Mouse (Mus musculus) kidney, adult 8-10 months (tissue): Measurements from ENCODE around the gene Gfra1.
A peak's percentile ranks its signal among the peaks of the same experiment; 100 is the strongest.

Source experiments
- DNase-seq, 2 experiments: peaks; one replicate each; pipeline ENCODE4 v3.0.0; 2022

Gfra1 gene

DNA sequence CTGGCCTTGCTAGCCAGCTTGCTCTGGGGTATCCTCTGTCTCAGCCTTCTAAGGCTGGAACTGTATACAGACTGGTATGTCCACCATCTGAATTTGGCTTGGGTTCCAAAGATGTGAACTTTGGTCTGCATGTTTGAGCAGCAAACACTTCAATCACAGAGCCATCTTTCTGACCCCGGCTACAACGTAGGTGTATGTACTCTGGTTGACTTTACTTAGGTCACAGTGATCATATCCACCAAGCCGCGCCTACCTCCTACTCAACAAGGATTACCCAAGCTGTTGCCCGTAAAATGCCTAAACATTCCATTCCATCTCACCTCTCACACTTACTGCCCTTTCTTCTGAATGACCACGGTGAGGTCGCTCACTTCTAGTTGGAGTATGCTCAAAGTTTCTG, 14.5 kb downstream of the Gfra1 start:
- no peak for DNase-seq

DNA sequence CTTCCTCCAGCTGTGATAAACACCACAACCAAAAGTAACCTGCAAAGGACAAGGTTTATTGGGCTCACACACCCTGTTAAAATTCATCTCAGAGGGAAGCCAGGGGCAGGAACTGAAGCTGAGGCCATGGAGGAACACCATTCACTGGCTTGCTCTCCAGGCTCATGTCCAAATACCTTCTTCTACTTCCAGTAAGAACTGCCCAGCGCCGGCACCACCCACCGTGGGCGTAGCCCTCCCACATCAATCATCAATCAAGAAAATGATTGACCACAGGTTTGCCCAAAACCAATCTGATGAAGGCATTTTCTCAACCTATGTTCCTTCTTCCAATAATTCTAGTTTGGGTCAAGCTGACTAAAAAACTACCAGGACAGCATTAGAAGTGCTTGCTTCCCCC, 16.9 kb downstream of the Gfra1 start:
- DNase-seq, result peak; percentile 50 to 58

- DNase-seq, result no peak
Measured at GRCm38 (mm10) chr19:58437441-58438071, 18.2 kb downstream of the Gfra1 start.

- no peak for DNase-seq
Measured at GRCm38 (mm10) chr19:58436874-58437273, 18.8 kb downstream of the Gfra1 start.

DNA sequence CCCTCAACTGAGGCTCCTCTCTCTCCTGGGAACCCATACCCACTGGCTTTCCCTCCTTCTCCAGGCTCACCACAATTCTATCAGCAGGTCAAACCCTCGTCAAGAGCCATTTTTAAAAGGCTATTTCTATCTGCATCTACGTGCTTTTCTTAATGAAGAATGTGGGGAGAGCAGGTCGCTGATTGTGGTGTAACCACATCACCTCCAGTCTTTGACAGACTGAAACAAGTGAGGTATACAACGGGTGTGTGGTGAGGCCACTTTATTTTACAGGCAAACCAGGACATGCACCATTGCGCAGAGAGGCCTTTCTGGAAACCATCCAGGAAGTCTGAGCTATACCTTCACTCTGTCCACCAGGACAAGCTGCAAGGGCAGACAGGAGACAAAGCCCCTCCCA, 19.8 kb downstream of the Gfra1 start:
- no peak for DNase-seq

GRCm38 (mm10) chr19:58432840-58433239, 22.9 kb downstream of the Gfra1 start:
- no peak for DNase-seq

DNA sequence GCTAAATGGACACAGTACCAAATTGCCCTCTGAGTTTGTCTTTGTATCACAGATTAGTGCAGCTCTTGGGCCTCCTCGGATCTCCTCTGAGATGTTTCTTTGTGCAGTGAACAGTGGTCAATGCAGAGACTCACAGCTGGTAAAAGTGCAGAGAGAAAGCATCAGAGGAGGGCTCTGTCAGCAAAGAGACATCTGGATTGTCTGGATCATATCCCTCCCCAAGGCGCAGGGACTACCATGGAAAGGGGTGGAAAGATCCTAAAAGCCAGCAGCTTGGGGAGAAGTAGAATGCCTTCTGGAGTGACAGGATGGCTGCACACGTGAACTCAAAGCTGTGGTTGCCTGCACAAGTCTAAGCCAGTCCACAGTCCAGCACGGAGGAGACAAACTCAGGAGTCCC, 27.2 kb downstream of the Gfra1 start:
- DNase-seq, result no peak

- DNase-seq, result no peak
Measured at GRCm38 (mm10) chr19:58427348-58427747, 28.4 kb downstream of the Gfra1 start.

DNA sequence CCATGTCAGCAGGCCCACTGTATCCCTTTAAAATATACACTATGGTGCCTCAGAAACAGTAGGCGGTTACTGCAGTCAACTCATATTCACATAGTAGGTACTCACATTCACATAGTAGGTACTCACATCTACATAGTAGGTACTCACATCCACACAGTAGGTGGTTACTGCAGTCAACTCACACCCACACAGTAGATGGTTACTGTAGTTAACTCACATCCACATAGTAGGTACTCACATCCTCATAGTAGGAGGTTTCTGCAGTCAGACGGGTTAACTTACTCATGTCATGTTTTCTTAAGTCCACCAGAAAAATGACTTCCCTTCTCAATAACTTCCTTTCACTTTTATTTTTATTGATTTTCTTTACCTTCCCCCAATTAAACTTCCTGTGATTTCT, 30.8 kb downstream of the Gfra1 start:
- no peak for DNase-seq

GRCm38 (mm10) chr19:58424179-58424578, 31.5 kb downstream of the Gfra1 start:
- DNase-seq, result no peak

GRCm38 (mm10) chr19:58422916-58423493, 32.7 kb downstream of the Gfra1 start:
- DNase-seq, result no peak

- no peak for DNase-seq
Measured at GRCm38 (mm10) chr19:58419685-58420084, 36.0 kb downstream of the Gfra1 start.

GRCm38 (mm10) chr19:58419278-58419677, 36.4 kb downstream of the Gfra1 start:
- no peak for DNase-seq

DNA sequence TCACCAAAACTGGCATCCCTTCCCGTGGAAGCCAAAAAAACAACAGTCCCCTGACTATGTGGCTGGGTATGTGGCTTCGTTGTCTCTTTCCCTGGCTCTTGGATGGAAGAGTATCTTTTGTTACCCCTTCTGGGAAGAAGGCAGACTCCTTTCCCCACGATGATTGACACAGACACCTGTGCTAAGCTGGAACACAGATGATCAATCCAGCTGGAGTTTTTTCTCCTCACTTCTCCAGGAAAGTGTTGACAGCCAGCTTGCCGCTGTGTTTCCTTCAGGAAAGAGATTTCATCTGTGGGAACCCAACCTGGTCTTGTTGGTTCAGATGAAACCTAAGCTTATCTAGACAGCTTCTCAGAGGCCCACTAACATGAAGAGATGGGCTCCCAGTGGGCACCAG, 40.5 kb downstream of the Gfra1 start:
- no peak for DNase-seq

- no peak for DNase-seq
Measured at GRCm38 (mm10) chr19:58414733-58415132, 41.0 kb downstream of the Gfra1 start.

DNA sequence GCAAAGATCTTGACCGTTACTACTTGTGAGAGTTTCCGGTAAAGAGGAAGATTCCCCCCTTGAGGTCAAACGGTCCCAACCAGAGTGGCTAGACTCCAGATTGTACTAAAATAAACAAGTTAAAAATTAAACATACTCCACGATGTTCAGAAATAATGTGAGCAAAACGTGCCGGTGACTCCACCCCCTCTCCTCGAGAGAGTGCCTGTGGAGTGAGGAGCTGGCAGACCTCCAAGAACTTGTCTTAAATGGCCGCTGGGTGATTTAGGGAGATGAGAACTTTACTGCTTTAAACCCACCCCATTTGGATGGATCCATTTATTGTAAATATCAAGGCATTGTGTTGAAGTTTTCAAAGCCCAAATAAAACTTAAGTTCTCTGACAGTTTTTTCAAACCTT, 42.4 kb downstream of the Gfra1 start:
- peak; percentile 67 to 79 for DNase-seq

GRCm38 (mm10) chr19:58412811-58413210, 42.9 kb downstream of the Gfra1 start:
- DNase-seq, result no peak

DNA sequence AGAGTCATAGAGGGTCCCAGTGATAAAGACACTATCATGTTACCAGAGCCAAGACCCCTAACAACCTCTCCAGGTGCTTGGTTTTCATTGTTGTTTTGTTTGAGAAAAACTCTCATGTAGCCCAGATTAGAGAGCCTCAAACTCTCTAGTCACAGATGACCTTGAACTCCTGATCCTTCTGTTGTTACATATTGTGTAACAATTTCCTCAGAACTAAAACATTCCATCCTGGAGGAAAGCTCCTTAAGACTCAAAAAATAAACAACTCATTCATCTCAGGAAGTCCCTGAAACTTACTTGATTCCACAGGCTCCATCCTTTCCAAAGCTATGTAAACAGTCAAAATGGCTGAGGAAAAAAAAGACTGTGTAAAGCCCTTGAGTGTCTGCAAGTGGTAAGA, 49.0 kb downstream of the Gfra1 start:
- no peak for DNase-seq

DNA sequence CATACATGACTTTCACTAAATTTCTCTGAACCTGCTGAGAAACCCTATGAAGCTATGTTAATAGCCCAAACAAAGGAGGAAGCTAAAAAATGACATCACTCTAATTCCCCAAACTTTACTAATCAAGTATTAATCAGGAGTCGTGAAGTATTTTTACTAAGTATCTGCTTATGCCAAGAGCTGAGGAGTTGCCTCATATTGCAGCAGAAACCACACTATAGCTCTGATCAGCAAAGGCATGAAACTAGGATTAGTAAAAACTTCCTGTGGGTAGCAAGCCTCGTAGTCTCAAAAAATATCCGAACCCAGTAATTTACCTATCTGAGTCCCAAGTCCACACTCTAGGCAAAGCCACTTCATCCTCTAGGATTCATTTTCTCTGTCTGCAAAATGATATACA, 55.5 kb downstream of the Gfra1 start:
- DNase-seq, result no peak

GRCm38 (mm10) chr19:58399166-58399565, 56.5 kb downstream of the Gfra1 start:
- DNase-seq, result no peak

GRCm38 (mm10) chr19:58396604-58396984, 59.1 kb downstream of the Gfra1 start:
- peak; percentile 56 to 57 for DNase-seq

GRCm38 (mm10) chr19:58395785-58396603, 59.7 kb downstream of the Gfra1 start:
- no peak for DNase-seq

DNA sequence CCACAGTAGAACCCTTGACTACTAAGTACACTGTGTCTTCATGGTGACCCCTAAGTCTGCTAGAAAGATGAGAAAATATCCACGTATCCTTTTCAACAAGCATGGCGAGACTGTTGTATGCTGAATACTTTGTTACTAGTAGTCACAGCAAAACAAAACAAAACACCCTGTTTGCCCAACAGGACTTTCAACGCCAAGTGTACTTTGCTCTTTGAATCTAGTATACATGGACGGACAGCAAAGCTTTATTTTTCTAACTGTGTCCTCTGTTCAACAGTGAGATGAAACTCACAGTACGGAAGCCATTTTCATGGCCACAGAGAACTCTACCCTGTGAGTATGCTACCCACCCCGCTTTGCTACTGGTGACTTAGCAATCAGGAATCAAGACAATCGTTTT, 62.6 kb downstream of the Gfra1 start:
- DNase-seq, result peak; percentile 10 to 47

DNA sequence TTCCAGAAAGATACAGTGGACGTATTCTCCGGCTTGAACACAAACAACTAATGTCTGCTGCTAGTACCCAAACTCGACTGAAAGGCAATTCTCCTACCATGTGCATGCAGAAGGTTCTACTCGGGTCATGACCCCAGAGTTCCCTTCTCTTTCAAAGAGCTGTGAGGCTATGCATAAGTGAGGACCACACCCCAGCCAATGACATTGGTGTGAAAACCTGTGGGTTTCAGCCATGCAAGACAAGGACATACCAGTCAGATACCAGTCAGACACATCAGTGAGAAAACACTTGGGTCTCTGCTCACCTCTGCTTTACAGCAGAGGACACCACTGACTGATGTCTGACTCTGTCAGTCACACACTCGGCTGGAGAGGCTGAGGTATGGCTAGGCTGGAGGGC, 63.9 kb downstream of the Gfra1 start:
- no peak for DNase-seq
